Mouse (Mus musculus): ENCODE data around the gene Larp4. TPM values are rescaled to one million over a fixed set of nuclear protein-coding genes. Genes with fewer than 3 reads are reported as not detected.

The Larp4 gene
- polyA plus RNA-seq, 1 experiment: 26.9 TPM

DNA sequence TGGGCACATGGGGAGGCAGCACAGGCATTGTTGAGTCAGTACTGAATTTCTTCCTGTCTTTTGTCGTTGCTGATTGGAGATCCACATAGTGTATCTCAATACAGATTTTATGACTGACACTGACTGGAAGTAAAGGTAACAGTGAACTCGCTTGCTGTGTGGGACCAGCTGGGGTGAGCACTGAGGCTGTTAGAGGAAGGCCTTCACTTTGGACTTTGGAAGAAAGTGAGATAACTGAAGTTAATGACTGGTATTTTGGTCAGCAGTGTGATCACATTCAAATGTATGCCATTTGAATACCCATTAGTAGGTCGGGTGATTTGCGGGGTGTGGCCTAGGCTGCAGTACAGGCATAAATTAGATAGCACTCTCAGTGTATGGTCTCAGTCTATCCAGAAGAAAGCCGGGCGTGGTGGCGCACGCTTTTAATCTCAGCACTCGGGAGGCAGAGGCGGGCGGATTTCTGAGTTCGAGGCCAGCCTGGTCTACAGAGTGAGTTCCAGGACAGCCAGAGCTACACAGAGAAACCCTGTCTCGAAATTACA lies 93.4 kb downstream of the Larp4 start:
- no peak for DNase-seq
- H3K27ac ChIP-seq (ENCODE audit: insufficient read depth, low read length): no peak overlapping the region
- peaks cover 25% of the 10 kb centered on the region for H3K4me1 ChIP-seq (ENCODE audit: control insufficient read depth, insufficient read depth, low read length)
- no peaks in the 10 kb centered on the region for H3K27me3 ChIP-seq (ENCODE audit: control insufficient read depth, insufficient read depth, low read length)
- WGBS: 88% methylated on average over 13 of the region's 13 CpGs
- TF ChIP-seq CTCF (IDR thresholded peaks at IDR 0.05; ENCODE audit: borderline replicate concordance, insufficient read depth, low read depth, low read length) (no peak), POLR2A (IDR thresholded peaks at IDR 0.05; ENCODE audit: borderline replicate concordance, insufficient read depth, low read length) (no peak)
- H3K4me3 ChIP-seq (replicated peaks; ENCODE audit: insufficient read depth, low read depth, low read length): no peak overlapping the region

Other genes starting within 250 kb of the Larp4 start
- gene Cox14, start 244.4 kb upstream of the Larp4 start, polyA plus RNA-seq (2012; rRNA removed): 351 and 364 TPM in 2 replicates
- 40.2 and 45.5 TPM in 2 replicates for gene Cers5, start 197.2 kb upstream of the Larp4 start, polyA plus RNA-seq (2012; rRNA removed)
- gene Lima1, start 94.6 kb upstream of the Larp4 start, polyA plus RNA-seq (2012; rRNA removed): 12.3 and 13.5 TPM in 2 replicates
- 0.05 and 0.08 TPM in 2 replicates for gene Fam186a, start 3.0 kb upstream of the Larp4 start, polyA plus RNA-seq (2012; rRNA removed)
- gene Dip2b, start 68.6 kb downstream of the Larp4 start, polyA plus RNA-seq (2012; rRNA removed): 40.4 and 42.6 TPM in 2 replicates